Mouse (Mus musculus): ENCODE data around the gene Nmral1. TPM values are rescaled to one million over a fixed set of nuclear protein-coding genes. Genes with fewer than 3 reads are reported as not detected.

The Nmral1 gene
- polyA plus RNA-seq, 1 experiment = 1.8 TPM

GRCm38 (mm10) chr16:4727526-4727925 lies 8.4 kb upstream of the Nmral1 start:
- Histone ChIP-seq H3K4me1 (ENCODE audit: control insufficient read depth, insufficient read depth, low read length) (0 out of 2 replicates have a peak, but pooled peaks cover 2% of the 10 kb centered on the region), H3K27me3 (ENCODE audit: control insufficient read depth, insufficient read depth, low read length) (no peaks in the 10 kb centered on the region), H3K4me3 (ENCODE audit: control insufficient read depth, low read depth, low read length) (no peak overlapping the region), H3K36me3 (ENCODE audit: control insufficient read depth, insufficient read depth, low read length) (no peaks in the 10 kb centered on the region), H3K27ac (ENCODE audit: control insufficient read depth, insufficient read depth, low read depth, low read length) (no peak overlapping the region)
- TF ChIP-seq CTCF (IDR thresholded peaks at IDR 0.05; ENCODE audit: control insufficient read depth, insufficient read depth, insufficient replicate concordance, low read depth, low read length) (no peak), POLR2A (IDR thresholded peaks at IDR 0.05; ENCODE audit: control insufficient read depth, low read depth, low read length) (no peak)

GRCm38 (mm10) chr16:4726528-4727128 lies 7.5 kb upstream of the Nmral1 start:
- no peak for TF ChIP-seq POLR2A (IDR thresholded peaks at IDR 0.05; ENCODE audit: control insufficient read depth, low read depth, low read length)
- no peak for TF ChIP-seq CTCF (IDR thresholded peaks at IDR 0.05; ENCODE audit: control insufficient read depth, insufficient read depth, insufficient replicate concordance, low read depth, low read length)
- Histone ChIP-seq H3K27me3 (ENCODE audit: control insufficient read depth, insufficient read depth, low read length) (no peaks in the 10 kb centered on the region), H3K4me3 (ENCODE audit: control insufficient read depth, low read depth, low read length) (peak overlapping the region; percentile 98), H3K27ac (ENCODE audit: control insufficient read depth, insufficient read depth, low read depth, low read length) (peak overlapping the region; percentile 91), H3K36me3 (ENCODE audit: control insufficient read depth, insufficient read depth, low read length) (no peaks in the 10 kb centered on the region), H3K4me1 (ENCODE audit: control insufficient read depth, insufficient read depth, low read length) (0 out of 2 replicates have a peak, but pooled peaks cover 2% of the 10 kb centered on the region)

GRCm38 (mm10) chr16:4725780-4726527 lies 6.8 kb upstream of the Nmral1 start, which contains the start of gene Hmox2:
Gene Hmox2, plus strand, starts transcription at chr16:4726361.
- Histone ChIP-seq H3K4me1 (ENCODE audit: control insufficient read depth, insufficient read depth, low read length) (0 out of 2 replicates have a peak, but pooled peaks cover 2% of the 10 kb centered on the region), H3K36me3 (ENCODE audit: control insufficient read depth, insufficient read depth, low read length) (no peaks in the 10 kb centered on the region), H3K27me3 (ENCODE audit: control insufficient read depth, insufficient read depth, low read length) (no peaks in the 10 kb centered on the region), H3K4me3 (ENCODE audit: control insufficient read depth, low read depth, low read length) (peak within 1 kb of the TSS; percentile 98), H3K27ac (ENCODE audit: control insufficient read depth, insufficient read depth, low read depth, low read length) (peak within 1 kb of the TSS; percentile 91)
- TF ChIP-seq POLR2A (IDR thresholded peaks at IDR 0.05; ENCODE audit: control insufficient read depth, low read depth, low read length) (peak; percentile 98), CTCF (IDR thresholded peaks at IDR 0.05; ENCODE audit: control insufficient read depth, insufficient read depth, insufficient replicate concordance, low read depth, low read length) (no peak)

- TF ChIP-seq CTCF (IDR thresholded peaks at IDR 0.05; ENCODE audit: control insufficient read depth, insufficient read depth, insufficient replicate concordance, low read depth, low read length) = no peak
- TF ChIP-seq POLR2A (IDR thresholded peaks at IDR 0.05; ENCODE audit: control insufficient read depth, low read depth, low read length) = no peak
- Histone ChIP-seq H3K27me3 (ENCODE audit: control insufficient read depth, insufficient read depth, low read length) (no peaks in the 10 kb centered on the region), H3K4me3 (ENCODE audit: control insufficient read depth, low read depth, low read length) (no peak overlapping the region), H3K4me1 (ENCODE audit: control insufficient read depth, insufficient read depth, low read length) (0 out of 2 replicates have a peak, but pooled peaks cover 2% of the 10 kb centered on the region), H3K36me3 (ENCODE audit: control insufficient read depth, insufficient read depth, low read length) (no peaks in the 10 kb centered on the region), H3K27ac (ENCODE audit: control insufficient read depth, insufficient read depth, low read depth, low read length) (no peak overlapping the region)
These were observed 6.1 kb upstream of the Nmral1 start for GRCm38 (mm10) chr16:4725266-4725665.

GRCm38 (mm10) chr16:4722915-4723209 lies 3.7 kb upstream of the Nmral1 start:
- Histone ChIP-seq H3K4me1 (ENCODE audit: control insufficient read depth, insufficient read depth, low read length) (peaks cover 6% of the 10 kb centered on the region), H3K27me3 (ENCODE audit: control insufficient read depth, insufficient read depth, low read length) (no peaks in the 10 kb centered on the region), H3K36me3 (ENCODE audit: control insufficient read depth, insufficient read depth, low read length) (no peaks in the 10 kb centered on the region), H3K4me3 (ENCODE audit: control insufficient read depth, low read depth, low read length) (no peak overlapping the region), H3K27ac (ENCODE audit: control insufficient read depth, insufficient read depth, low read depth, low read length) (no peak overlapping the region)
- TF ChIP-seq CTCF (IDR thresholded peaks at IDR 0.05; ENCODE audit: control insufficient read depth, insufficient read depth, insufficient replicate concordance, low read depth, low read length) (no peak), POLR2A (IDR thresholded peaks at IDR 0.05; ENCODE audit: control insufficient read depth, low read depth, low read length) (no peak)

GRCm38 (mm10) chr16:4722128-4722914 lies 3.2 kb upstream of the Nmral1 start:
- H3K4me3 ChIP-seq (ENCODE audit: control insufficient read depth, low read depth, low read length) = no peak overlapping the region
- peaks cover 6% of the 10 kb centered on the region for H3K4me1 ChIP-seq (ENCODE audit: control insufficient read depth, insufficient read depth, low read length)
- no peak for TF ChIP-seq CTCF (IDR thresholded peaks at IDR 0.05; ENCODE audit: control insufficient read depth, insufficient read depth, insufficient replicate concordance, low read depth, low read length)
- TF ChIP-seq POLR2A (IDR thresholded peaks at IDR 0.05; ENCODE audit: control insufficient read depth, low read depth, low read length) = no peak
- H3K27ac ChIP-seq (ENCODE audit: control insufficient read depth, insufficient read depth, low read depth, low read length) = no peak overlapping the region
- H3K36me3 ChIP-seq (ENCODE audit: control insufficient read depth, insufficient read depth, low read length) = no peaks in the 10 kb centered on the region
- H3K27me3 ChIP-seq (ENCODE audit: control insufficient read depth, insufficient read depth, low read length) = no peaks in the 10 kb centered on the region

GRCm38 (mm10) chr16:4717866-4718265 lies 1.3 kb downstream of the Nmral1 start:
- peaks cover 5% of the 10 kb centered on the region for H3K4me1 ChIP-seq (ENCODE audit: control insufficient read depth, insufficient read depth, low read length)
- TF ChIP-seq CTCF (IDR thresholded peaks at IDR 0.05; ENCODE audit: control insufficient read depth, insufficient read depth, insufficient replicate concordance, low read depth, low read length) (no peak), POLR2A (IDR thresholded peaks at IDR 0.05; ENCODE audit: control insufficient read depth, low read depth, low read length) (no peak)
- no peaks in the 10 kb centered on the region for H3K27me3 ChIP-seq (ENCODE audit: control insufficient read depth, insufficient read depth, low read length)
- H3K4me3 ChIP-seq (ENCODE audit: control insufficient read depth, low read depth, low read length) = no peak overlapping the region
- H3K36me3 ChIP-seq (ENCODE audit: control insufficient read depth, insufficient read depth, low read length) = no peaks in the 10 kb centered on the region
- no peak overlapping the region for H3K27ac ChIP-seq (ENCODE audit: control insufficient read depth, insufficient read depth, low read depth, low read length)
